Mouse (Mus musculus) cerebellum, adult 2 months (tissue): ENCODE measurements around the gene Asb8.

Source experiments
- CTCF ChIP-seq: fragments of 200-500 bp; IDR thresholded peaks from 2 replicates; pipeline ENCODE4 v1.5.1; 2011; ENCODE audit warnings: low read depth, mild to moderate bottlenecking, control low read depth, low read length, moderate library complexity, borderline replicate concordance; ENCODE audit not compliant: insufficient read depth
- POLR2A ChIP-seq: fragments of 200-500 bp; IDR thresholded peaks from 2 replicates; pipeline ENCODE4 v1.6.1; 2011; ENCODE audit warnings: low read length, control low read depth, borderline replicate concordance; ENCODE audit not compliant: insufficient read depth

- TF ChIP-seq CTCF (no peak), POLR2A (no peak)
These were observed 57.6 kb downstream of the Asb8 start for GRCm38 (mm10) chr15:98107703-98108296.
